Mouse (Mus musculus): ENCODE measurements around the gene Scarf2. TPM values are rescaled to one million over a fixed set of nuclear protein-coding genes. Genes with fewer than 3 reads are reported as not detected.

The Scarf2 gene
- polyA plus RNA-seq, 1 experiment from 2014 or later: 11.1 TPM

DNA sequence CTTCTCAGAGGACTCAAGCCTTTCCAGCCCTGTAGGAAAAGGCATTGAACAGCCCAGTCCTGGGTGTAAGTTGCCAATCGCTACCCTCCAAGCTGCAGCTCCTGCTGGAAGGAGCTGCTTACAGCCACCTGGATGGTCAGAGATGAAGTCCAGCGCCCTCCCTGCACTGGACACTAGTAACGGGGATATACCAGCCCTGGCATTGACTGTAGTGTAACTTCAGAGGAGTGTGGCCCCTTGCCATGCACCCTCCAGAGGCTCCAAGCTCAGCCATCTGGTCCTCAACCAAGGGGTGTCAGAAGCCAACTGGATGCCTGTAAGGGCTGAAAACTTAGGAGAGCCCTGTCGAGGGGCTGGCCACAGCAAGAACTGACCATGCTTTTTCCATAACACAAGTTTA is 42.9 kb downstream of the Scarf2 start:
- Histone ChIP-seq H3K9me3 (ENCODE audit: control insufficient read depth, low read length) (no peaks in the 10 kb centered on the region), H3K27ac (replicated peaks in 1 of 2; ENCODE audit: control insufficient read depth in 1 of 2, insufficient read depth in 1 of 2, low read depth in 2 of 2, low read length in 2 of 2) (no peak overlapping the region), H3K4me1 (ENCODE audit: control insufficient read depth in 2 of 2, insufficient read depth in 2 of 2, low read length in 2 of 2) (no peaks in the 10 kb centered on the region), H3K27me3 (ENCODE audit: control insufficient read depth, insufficient read depth, low read length) (peaks cover 19% of the 10 kb centered on the region), H3K4me3 (ENCODE audit: control insufficient read depth in 1 of 2, insufficient read depth in 1 of 2, low read depth in 1 of 2, low read length in 2 of 2) (no peak overlapping the region), H3K36me3 (ENCODE audit: control insufficient read depth, insufficient read depth, low read length) (peaks cover 51% of the 10 kb centered on the region), H3K9ac (ENCODE audit: low read length) (no peak overlapping the region), H3K4me2 (ENCODE audit: low read length) (no peak overlapping the region)
- no peak for ATAC-seq (ENCODE audit: insufficient number of reproducible peaks, insufficient read depth, low FRiP score, low read depth)
- WGBS: 88% methylated on average over 4 of the region's 4 CpGs

DNA sequence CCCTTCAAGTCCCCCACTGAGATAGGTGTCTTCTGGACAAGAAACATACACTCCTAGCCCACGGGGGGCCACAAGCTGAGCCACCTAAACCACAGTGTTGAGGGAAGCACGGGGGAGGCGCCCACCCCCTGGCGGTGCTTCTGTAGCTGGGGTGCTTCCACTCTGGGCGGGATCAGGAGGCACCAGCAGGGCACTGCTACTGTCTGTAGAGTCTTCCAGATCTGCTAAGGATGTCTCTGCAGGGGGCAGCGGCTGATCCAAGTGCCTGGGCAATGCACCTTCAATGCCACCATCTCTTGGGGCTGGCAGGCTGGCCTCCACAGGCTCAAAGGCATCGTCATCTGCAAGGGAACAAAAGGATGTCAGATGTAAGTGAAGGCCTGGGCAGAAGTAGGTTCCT is 45.4 kb downstream of the Scarf2 start:
- H3K4me2 ChIP-seq (ENCODE audit: low read length): no peak overlapping the region
- H3K4me1 ChIP-seq (ENCODE audit: control insufficient read depth in 2 of 2, insufficient read depth in 2 of 2, low read length in 2 of 2): no peaks in the 10 kb centered on the region
- no peaks in the 10 kb centered on the region for H3K9me3 ChIP-seq (ENCODE audit: control insufficient read depth, low read length)
- WGBS: 92% methylated on average over 7 of the region's 7 CpGs
- no peak overlapping the region for H3K4me3 ChIP-seq (ENCODE audit: control insufficient read depth in 1 of 2, insufficient read depth in 1 of 2, low read depth in 1 of 2, low read length in 2 of 2)
- no peak overlapping the region for H3K27ac ChIP-seq (replicated peaks in 1 of 2; ENCODE audit: control insufficient read depth in 1 of 2, insufficient read depth in 1 of 2, low read depth in 2 of 2, low read length in 2 of 2)
- H3K36me3 ChIP-seq (ENCODE audit: control insufficient read depth, insufficient read depth, low read length): peaks cover 75% of the 10 kb centered on the region
- H3K27me3 ChIP-seq (ENCODE audit: control insufficient read depth, insufficient read depth, low read length): no peaks in the 10 kb centered on the region
- H3K9ac ChIP-seq (ENCODE audit: low read length): no peak overlapping the region
- no peak for ATAC-seq (ENCODE audit: insufficient number of reproducible peaks, insufficient read depth, low FRiP score, low read depth)

DNA sequence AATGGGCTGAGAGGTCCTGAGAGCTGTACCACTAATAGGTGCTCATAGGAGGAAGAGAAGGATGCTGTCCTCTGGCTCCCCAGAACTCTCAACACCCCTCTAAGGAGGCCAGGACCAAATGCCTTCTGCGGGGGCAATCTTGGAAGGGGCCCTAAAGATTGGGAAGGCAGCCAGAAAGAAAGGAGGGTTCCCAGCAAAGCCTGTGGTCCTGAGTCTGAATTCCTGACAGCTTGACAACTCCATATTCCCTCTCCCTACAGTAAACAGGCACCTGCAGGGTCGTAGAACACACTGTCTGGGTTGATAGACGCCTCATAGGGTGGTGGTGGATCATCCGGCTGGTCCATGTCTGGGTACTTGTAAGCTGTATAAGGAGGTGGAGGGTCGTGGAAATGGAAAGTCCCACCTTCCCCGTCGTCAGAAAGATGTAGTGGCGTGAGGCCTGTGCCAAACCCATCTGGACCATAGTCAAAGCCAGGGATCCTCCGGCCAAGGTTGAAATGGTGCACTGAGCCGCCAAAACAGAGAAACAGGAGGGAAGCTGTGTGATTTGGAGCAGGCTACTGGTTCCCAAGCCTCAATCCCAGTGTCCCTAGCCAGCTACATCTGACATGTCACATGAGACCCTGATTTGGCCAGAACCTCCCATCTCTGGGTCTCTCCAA is 46.8 kb downstream of the Scarf2 start:
- Histone ChIP-seq H3K4me2 (ENCODE audit: low read length) (no peak overlapping the region), H3K4me1 (ENCODE audit: control insufficient read depth in 2 of 2, insufficient read depth in 2 of 2, low read length in 2 of 2) (no peaks in the 10 kb centered on the region), H3K27me3 (ENCODE audit: control insufficient read depth, insufficient read depth, low read length) (no peaks in the 10 kb centered on the region), H3K9me3 (ENCODE audit: control insufficient read depth, low read length) (no peaks in the 10 kb centered on the region), H3K36me3 (ENCODE audit: control insufficient read depth, insufficient read depth, low read length) (peaks cover 89% of the 10 kb centered on the region), H3K4me3 (ENCODE audit: control insufficient read depth in 1 of 2, insufficient read depth in 1 of 2, low read depth in 1 of 2, low read length in 2 of 2) (no peak overlapping the region), H3K9ac (ENCODE audit: low read length) (no peak overlapping the region), H3K27ac (replicated peaks in 1 of 2; ENCODE audit: control insufficient read depth in 1 of 2, insufficient read depth in 1 of 2, low read depth in 2 of 2, low read length in 2 of 2) (no peak overlapping the region)
- 94% methylated on average over 10 of the region's 10 CpGs for whole genome bisulfite sequencing
- ATAC-seq (ENCODE audit: insufficient number of reproducible peaks, insufficient read depth, low FRiP score, low read depth): no peak

DNA sequence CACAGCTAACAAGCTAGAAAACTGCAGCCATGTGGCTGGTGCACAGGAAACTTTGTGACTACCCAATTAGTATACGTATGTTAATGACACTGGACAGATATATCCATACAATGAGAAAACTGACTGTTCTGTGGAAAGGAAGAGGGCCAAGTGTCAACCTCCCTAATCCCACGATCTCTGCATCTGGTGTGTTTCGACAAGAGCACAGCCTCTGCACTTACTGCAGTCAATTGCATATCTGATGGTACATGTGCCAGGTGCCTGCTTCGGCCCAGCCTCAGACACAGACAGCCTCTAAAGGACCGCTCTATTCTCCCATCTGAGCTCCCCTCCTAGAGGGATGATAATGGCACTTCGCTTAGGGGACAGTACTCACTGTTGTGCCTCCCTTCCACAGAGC is 51.3 kb downstream of the Scarf2 start:
- H3K4me3 ChIP-seq (ENCODE audit: control insufficient read depth in 1 of 2, insufficient read depth in 1 of 2, low read depth in 1 of 2, low read length in 2 of 2): no peak overlapping the region
- H3K9me3 ChIP-seq (ENCODE audit: control insufficient read depth, low read length): no peaks in the 10 kb centered on the region
- H3K9ac ChIP-seq (ENCODE audit: low read length): no peak overlapping the region
- H3K27ac ChIP-seq (replicated peaks in 1 of 2; ENCODE audit: control insufficient read depth in 1 of 2, insufficient read depth in 1 of 2, low read depth in 2 of 2, low read length in 2 of 2): no peak overlapping the region
- 85% methylated on average over 6 of the region's 6 CpGs for WGBS
- H3K36me3 ChIP-seq (ENCODE audit: control insufficient read depth, insufficient read depth, low read length): peaks cover 94% of the 10 kb centered on the region
- H3K27me3 ChIP-seq (ENCODE audit: control insufficient read depth, insufficient read depth, low read length): no peaks in the 10 kb centered on the region
- H3K4me1 ChIP-seq (ENCODE audit: control insufficient read depth in 2 of 2, insufficient read depth in 2 of 2, low read length in 2 of 2): no peaks in the 10 kb centered on the region
- ATAC-seq (ENCODE audit: insufficient number of reproducible peaks, insufficient read depth, low FRiP score, low read depth): no peak; the same call in 1 of the 2 replicates
- no peak overlapping the region for H3K4me2 ChIP-seq (ENCODE audit: low read length)

DNA sequence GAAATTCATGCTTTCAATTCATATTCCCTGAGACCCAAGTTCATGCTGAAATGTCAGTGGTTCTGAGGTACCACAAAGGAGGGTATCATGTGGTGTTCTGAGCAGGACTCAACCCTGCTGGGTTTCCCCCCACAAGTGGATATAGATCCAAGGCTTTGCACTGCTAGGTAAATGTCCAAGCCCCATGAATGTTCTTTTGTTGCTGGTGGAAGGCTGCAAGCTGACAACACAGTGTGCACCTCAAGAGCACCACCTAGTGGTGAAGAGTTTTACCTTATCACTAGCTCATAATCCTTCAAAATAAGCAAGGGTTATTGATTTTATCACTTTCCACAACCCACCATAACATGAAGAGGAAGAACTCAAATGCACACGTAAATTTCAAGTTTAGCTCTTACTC is 51.8 kb downstream of the Scarf2 start:
- Histone ChIP-seq H3K4me3 (ENCODE audit: control insufficient read depth in 1 of 2, insufficient read depth in 1 of 2, low read depth in 1 of 2, low read length in 2 of 2) (no peak overlapping the region), H3K4me2 (ENCODE audit: low read length) (no peak overlapping the region), H3K27ac (replicated peaks in 1 of 2; ENCODE audit: control insufficient read depth in 1 of 2, insufficient read depth in 1 of 2, low read depth in 2 of 2, low read length in 2 of 2) (no peak overlapping the region), H3K27me3 (ENCODE audit: control insufficient read depth, insufficient read depth, low read length) (no peaks in the 10 kb centered on the region), H3K9me3 (ENCODE audit: control insufficient read depth, low read length) (no peaks in the 10 kb centered on the region), H3K36me3 (ENCODE audit: control insufficient read depth, insufficient read depth, low read length) (peaks cover 94% of the 10 kb centered on the region), H3K9ac (ENCODE audit: low read length) (no peak overlapping the region), H3K4me1 (ENCODE audit: control insufficient read depth in 2 of 2, insufficient read depth in 2 of 2, low read length in 2 of 2) (no peaks in the 10 kb centered on the region)
- no peak for ATAC-seq (ENCODE audit: insufficient number of reproducible peaks, insufficient read depth, low FRiP score, low read depth)
- 19% methylated on average over 1 of the region's 1 CpGs for whole genome bisulfite sequencing

DNA sequence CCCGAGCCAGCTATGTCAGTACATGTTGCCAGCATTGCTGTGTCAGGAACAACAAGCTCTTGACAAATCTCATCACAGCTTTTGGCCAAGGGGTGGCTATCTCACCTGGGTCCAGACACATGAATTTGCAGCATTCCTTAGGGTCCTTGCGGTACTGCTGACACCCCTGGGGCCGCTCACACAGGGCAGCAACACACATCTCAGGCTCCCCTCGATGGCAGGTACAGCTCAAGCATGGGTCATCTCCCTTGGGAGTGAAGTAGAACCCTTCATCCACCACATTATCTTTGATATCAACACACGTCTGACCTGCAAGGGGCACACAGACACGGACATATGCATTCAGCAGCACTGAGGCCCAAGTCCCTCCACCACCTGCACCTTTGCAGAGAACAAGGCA is 52.4 kb downstream of the Scarf2 start:
- 67% methylated on average over 6 of the region's 6 CpGs for WGBS

DNA sequence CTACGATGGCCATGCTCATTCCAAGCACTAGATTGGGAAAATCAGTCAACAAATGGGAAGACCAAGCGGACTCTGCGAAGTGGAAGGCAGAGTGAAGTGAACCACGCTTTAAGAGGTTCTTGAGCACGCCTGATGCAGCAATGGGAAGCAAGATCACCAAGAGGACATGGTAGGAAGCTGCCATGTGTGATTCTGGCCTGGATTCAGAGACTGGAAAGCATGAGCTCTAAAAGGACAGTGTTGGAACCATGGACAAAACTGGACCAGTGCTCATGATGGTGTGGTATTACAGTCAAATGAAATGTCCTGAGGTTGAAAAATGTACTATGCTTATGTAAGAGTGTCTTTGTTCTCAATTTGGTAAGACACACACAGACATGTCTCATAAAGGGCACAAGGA is 54.2 kb downstream of the Scarf2 start:
- no peaks in the 10 kb centered on the region for H3K9me3 ChIP-seq (ENCODE audit: control insufficient read depth, low read length)
- 98% methylated on average over 5 of the region's 5 CpGs for WGBS

More for the DNA sequence above, 52.4 kb downstream of the Scarf2 start:
- H3K27me3 ChIP-seq (ENCODE audit: control insufficient read depth, insufficient read depth, low read length): no peaks in the 10 kb centered on the region
- no peak overlapping the region for H3K4me3 ChIP-seq (ENCODE audit: control insufficient read depth in 1 of 2, insufficient read depth in 1 of 2, low read depth in 1 of 2, low read length in 2 of 2)
- no peak for ATAC-seq (ENCODE audit: insufficient number of reproducible peaks, insufficient read depth, low FRiP score, low read depth)
- no peaks in the 10 kb centered on the region for H3K4me1 ChIP-seq (ENCODE audit: control insufficient read depth in 2 of 2, insufficient read depth in 2 of 2, low read length in 2 of 2)
- no peak overlapping the region for H3K27ac ChIP-seq (replicated peaks in 1 of 2; ENCODE audit: control insufficient read depth in 1 of 2, insufficient read depth in 1 of 2, low read depth in 2 of 2, low read length in 2 of 2)
- no peaks in the 10 kb centered on the region for H3K9me3 ChIP-seq (ENCODE audit: control insufficient read depth, low read length)
- peaks cover 94% of the 10 kb centered on the region for H3K36me3 ChIP-seq (ENCODE audit: control insufficient read depth, insufficient read depth, low read length)
- H3K4me2 ChIP-seq (ENCODE audit: low read length): no peak overlapping the region
- H3K9ac ChIP-seq (ENCODE audit: low read length): no peak overlapping the region

DNA sequence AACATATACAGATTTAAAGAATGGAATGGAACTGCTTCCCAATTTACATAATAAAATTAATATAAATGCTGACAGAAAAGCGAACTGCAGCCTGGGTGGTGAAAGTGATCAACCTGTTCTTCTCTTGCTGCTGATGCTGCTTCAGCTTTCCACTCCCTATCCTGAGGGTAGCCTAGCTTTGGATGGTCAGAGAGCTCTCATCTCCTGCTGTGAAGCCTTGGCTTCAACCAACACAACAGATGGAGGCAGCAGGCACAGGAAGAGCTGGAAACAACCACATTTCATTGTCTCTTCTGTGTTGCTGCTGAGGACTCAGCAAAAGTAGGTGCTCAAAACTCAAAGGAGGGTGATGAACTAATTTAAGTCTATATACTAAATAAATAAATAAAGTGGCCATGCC is 54.8 kb downstream of the Scarf2 start:
- no peak overlapping the region for H3K4me2 ChIP-seq (ENCODE audit: low read length)
- H3K9me3 ChIP-seq (ENCODE audit: control insufficient read depth, low read length): no peaks in the 10 kb centered on the region
- no peak overlapping the region for H3K4me3 ChIP-seq (ENCODE audit: control insufficient read depth in 1 of 2, insufficient read depth in 1 of 2, low read depth in 1 of 2, low read length in 2 of 2)
- H3K27me3 ChIP-seq (ENCODE audit: control insufficient read depth, insufficient read depth, low read length): no peaks in the 10 kb centered on the region
- no peak overlapping the region for H3K27ac ChIP-seq (replicated peaks in 1 of 2; ENCODE audit: control insufficient read depth in 1 of 2, insufficient read depth in 1 of 2, low read depth in 2 of 2, low read length in 2 of 2)
- 97% methylated on average over 1 of the region's 1 CpGs for WGBS
- no peak overlapping the region for H3K9ac ChIP-seq (ENCODE audit: low read length)
- H3K4me1 ChIP-seq (ENCODE audit: control insufficient read depth in 2 of 2, insufficient read depth in 2 of 2, low read length in 2 of 2): no peaks in the 10 kb centered on the region
- H3K36me3 ChIP-seq (ENCODE audit: control insufficient read depth, insufficient read depth, low read length): peaks cover 93% of the 10 kb centered on the region
- ATAC-seq (ENCODE audit: insufficient number of reproducible peaks, insufficient read depth, low FRiP score, low read depth): no peak

More for the DNA sequence above, 54.2 kb downstream of the Scarf2 start:
- H3K9ac ChIP-seq (ENCODE audit: low read length): no peak overlapping the region
- no peak overlapping the region for H3K27ac ChIP-seq (replicated peaks in 1 of 2; ENCODE audit: control insufficient read depth in 1 of 2, insufficient read depth in 1 of 2, low read depth in 2 of 2, low read length in 2 of 2)
- H3K4me2 ChIP-seq (ENCODE audit: low read length): no peak overlapping the region
- no peak overlapping the region for H3K4me3 ChIP-seq (ENCODE audit: control insufficient read depth in 1 of 2, insufficient read depth in 1 of 2, low read depth in 1 of 2, low read length in 2 of 2)
- H3K36me3 ChIP-seq (ENCODE audit: control insufficient read depth, insufficient read depth, low read length): peaks cover 93% of the 10 kb centered on the region
- no peaks in the 10 kb centered on the region for H3K27me3 ChIP-seq (ENCODE audit: control insufficient read depth, insufficient read depth, low read length)
- no peak for ATAC-seq (ENCODE audit: insufficient number of reproducible peaks, insufficient read depth, low FRiP score, low read depth)
- H3K4me1 ChIP-seq (ENCODE audit: control insufficient read depth in 2 of 2, insufficient read depth in 2 of 2, low read length in 2 of 2): no peaks in the 10 kb centered on the region

Measured in heart, embryonic 14.5 days (tissue).